Comparison of ENCODE assay signal across 13 mouse cellular contexts in genomic region chr7:115698105-115698504, GRCm38 (mm10).
A peak's percentile ranks its signal among the peaks of the same experiment; 100 is the strongest.
DNase-seq lines count a peak whose midpoint lies in the region; ATAC-seq and TF ChIP-seq lines count a peak whose summit lies in the region.
"Had no signal": no experiment of that assay in that cellular context is flagged by ENCODE, and none has a peak within 500 bp of the region (broad histone marks: within the 10 kb centered on the region; RNA-seq: fewer than 3 reads in every experiment).

No protein-coding gene starts in this region.

- H3K9me3 ChIP-seq in intestine, postnatal 0 days (ENCODE audit: control insufficient read depth): no peaks in the 10 kb centered on the region
- H3K9me3 ChIP-seq in intestine, embryonic 16.5 days (ENCODE audit: control insufficient read depth, low read length): no peaks in the 10 kb centered on the region
- H3K9me3 ChIP-seq: heart, embryonic 13.5 days; hindbrain, embryonic 15.5 days; liver, embryonic 13.5 days; megakaryocyte, embryonic 14.5 days had no signal

- ATAC-seq in intestine, postnatal 0 days: no peak
- no peak for ATAC-seq in intestine, embryonic 16.5 days

- peak; percentile 46 for TF ChIP-seq CTCF in intestine, postnatal 0 days (IDR thresholded peaks at IDR 0.05; ENCODE audit: low read depth)

- no peak overlapping the region for H3K27ac ChIP-seq in intestine, postnatal 0 days (ENCODE audit: low read depth, low read length)
- no peak overlapping the region for H3K27ac ChIP-seq in intestine, embryonic 16.5 days (ENCODE audit: low read length)
- H3K27ac ChIP-seq: heart, embryonic 13.5 days; hindbrain, embryonic 15.5 days; liver, embryonic 13.5 days had no signal

- H3K9ac ChIP-seq in intestine, postnatal 0 days (ENCODE audit: low read depth, low read length): no peak overlapping the region
- no peak overlapping the region for H3K9ac ChIP-seq in intestine, embryonic 16.5 days (ENCODE audit: low read depth, low read length)
- H3K9ac ChIP-seq: heart, embryonic 13.5 days; hindbrain, embryonic 15.5 days; liver, embryonic 13.5 days had no signal

- no peak overlapping the region for H3K4me3 ChIP-seq in intestine, postnatal 0 days (ENCODE audit: low read depth, low read length)
- H3K4me3 ChIP-seq in intestine, embryonic 16.5 days (ENCODE audit: low read length): no peak overlapping the region
- H3K4me3 ChIP-seq: heart, embryonic 13.5 days; hindbrain, embryonic 15.5 days; liver, embryonic 13.5 days; megakaryocyte, embryonic 14.5 days had no signal

- H3K4me2 ChIP-seq in intestine, postnatal 0 days (replicated peaks; ENCODE audit: low read depth): no peak overlapping the region
- no peak overlapping the region for H3K4me2 ChIP-seq in intestine, embryonic 16.5 days (ENCODE audit: low read depth, low read length)
- H3K4me2 ChIP-seq: heart, embryonic 13.5 days; hindbrain, embryonic 15.5 days; liver, embryonic 13.5 days had no signal

- H3K4me1 ChIP-seq in intestine, postnatal 0 days (replicated peaks; ENCODE audit: control insufficient read depth, insufficient read depth, low read length): no peaks in the 10 kb centered on the region
- H3K4me1 ChIP-seq in intestine, embryonic 16.5 days (ENCODE audit: control insufficient read depth, insufficient read depth, low read length): no peaks in the 10 kb centered on the region
- H3K4me1 ChIP-seq: hindbrain, embryonic 15.5 days; liver, embryonic 13.5 days; megakaryocyte, embryonic 14.5 days had no signal

- no peaks in the 10 kb centered on the region for H3K36me3 ChIP-seq in intestine, postnatal 0 days (ENCODE audit: control insufficient read depth, insufficient read depth)
- no peaks in the 10 kb centered on the region for H3K36me3 ChIP-seq in intestine, embryonic 16.5 days (ENCODE audit: control insufficient read depth, insufficient read depth, low read length)
- H3K36me3 ChIP-seq: G1E; hindbrain, embryonic 15.5 days had no signal

- 90% methylated on average over 1 of the region's 1 CpGs for WGBS in intestine, postnatal 0 days
- WGBS in intestine, embryonic 16.5 days: 91% methylated on average over 1 of the region's 1 CpGs

- peak; percentile 14 for DNase-seq in thymus, postnatal 14 days
- DNase-seq in thymus, adult 18-20 months: no peak
- peak; percentile 5 for DNase-seq in c-Kit-positive CD71-positive TER-119-negative erythroid progenitor cells, embryonic 14.5 days (ENCODE audit: low read depth)
- no peak for DNase-seq in adrenal gland, postnatal 10 days
- no peak for DNase-seq in cerebellum, postnatal 36 days
- DNase-seq: adrenal gland, adult 2 months; liver, embryonic 13.5 days had no signal

- no peaks in the 10 kb centered on the region for H3K27me3 ChIP-seq in intestine, postnatal 0 days (replicated peaks; ENCODE audit: control insufficient read depth, insufficient read depth, low read length)
- no peaks in the 10 kb centered on the region for H3K27me3 ChIP-seq in intestine, embryonic 16.5 days (replicated peaks; ENCODE audit: control insufficient read depth, insufficient read depth, low read length)
- H3K27me3 ChIP-seq: heart, embryonic 13.5 days; hindbrain, embryonic 15.5 days; liver, embryonic 13.5 days had no signal

Comparison
In these comparisons a context has a peak if more than half of its experiments do, and no peak if none do; other contexts are left out.
1. DNase-seq: peak in thymus, postnatal 14 days (single experiment) and c-Kit-positive CD71-positive TER-119-negative erythroid progenitor cells, embryonic 14.5 days (single experiment); none in thymus, adult 18-20 months (0 of 2), adrenal gland, postnatal 10 days (single experiment) and cerebellum, postnatal 36 days (0 of 2).